Mouse (Mus musculus): ENCODE results near the gene Gm5592.
"Not testable (repeated sequence)": the region's sequence is repeated elsewhere in the genome, so short reads cannot be mapped to it uniquely, and the experiment has no call there.

Gene Gm5592

DNA sequence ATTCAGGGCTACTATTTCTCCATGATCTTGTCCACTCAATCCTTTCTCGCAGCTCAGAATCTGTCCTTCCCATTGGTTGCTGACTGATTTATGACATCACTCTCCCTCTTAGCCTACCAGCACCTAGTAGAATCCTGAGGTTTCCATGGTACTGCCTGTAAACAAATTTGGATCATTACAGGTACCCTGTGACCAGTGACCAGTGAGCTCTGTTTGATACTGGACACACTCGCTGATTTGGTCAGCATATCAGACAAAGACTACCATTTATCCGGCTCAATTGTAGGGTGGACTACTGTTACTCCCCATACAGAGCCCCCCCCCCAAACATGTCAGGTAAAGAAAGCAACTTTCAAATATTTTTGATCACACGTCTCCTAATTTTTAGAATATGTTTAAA, at the start of gene Gm5592:
Gene Gm5592, plus strand, starts transcription at position 301 of the 400 bp plus-strand sequence.
- not testable (repeated sequence) for DNase-seq (ENCODE audit: low read depth, low spot score)

DNA sequence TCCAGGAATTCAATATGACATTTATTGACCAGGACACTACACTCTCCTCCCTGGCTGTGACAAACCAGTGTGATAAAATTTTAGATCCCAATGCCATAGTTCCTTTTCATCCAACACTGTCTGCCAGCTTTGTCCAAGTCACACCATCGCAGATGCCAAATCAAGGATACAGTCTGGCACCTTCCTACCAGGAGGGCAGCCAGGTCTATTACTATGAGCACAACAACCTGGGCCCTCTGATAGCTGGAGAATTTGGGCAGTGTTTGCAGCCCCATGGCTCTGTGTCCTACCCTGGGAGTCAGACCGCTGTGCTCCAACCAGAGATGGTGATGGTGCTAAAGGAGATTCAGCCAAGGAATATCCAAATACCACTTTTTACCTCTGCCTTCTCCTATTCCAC, 2.2 kb downstream of the Gm5592 start:
- not testable (repeated sequence) for DNase-seq (ENCODE audit: low read depth, low spot score)

DNA sequence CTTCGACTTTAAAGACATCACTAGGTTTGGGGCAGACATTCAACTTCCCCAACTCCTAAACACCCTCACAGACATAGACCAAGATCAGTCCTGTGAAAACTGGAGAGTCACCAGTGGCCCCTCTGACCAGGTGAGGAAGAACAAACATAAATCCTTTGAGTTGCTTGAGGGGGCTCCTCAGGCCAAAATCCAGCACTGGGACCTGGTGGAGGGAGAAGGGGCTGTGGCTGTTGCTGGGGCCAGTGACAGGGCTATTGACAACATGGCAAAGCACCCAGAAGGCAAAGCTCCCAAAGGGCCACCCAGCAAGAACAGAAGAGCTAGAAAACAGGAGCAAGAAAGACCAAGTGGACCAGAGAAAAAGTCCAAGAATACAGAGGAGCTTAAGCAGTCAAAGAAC, 4.2 kb downstream of the Gm5592 start:
- DNase-seq (ENCODE audit: low read depth, low spot score), result not testable (repeated sequence)

DNA sequence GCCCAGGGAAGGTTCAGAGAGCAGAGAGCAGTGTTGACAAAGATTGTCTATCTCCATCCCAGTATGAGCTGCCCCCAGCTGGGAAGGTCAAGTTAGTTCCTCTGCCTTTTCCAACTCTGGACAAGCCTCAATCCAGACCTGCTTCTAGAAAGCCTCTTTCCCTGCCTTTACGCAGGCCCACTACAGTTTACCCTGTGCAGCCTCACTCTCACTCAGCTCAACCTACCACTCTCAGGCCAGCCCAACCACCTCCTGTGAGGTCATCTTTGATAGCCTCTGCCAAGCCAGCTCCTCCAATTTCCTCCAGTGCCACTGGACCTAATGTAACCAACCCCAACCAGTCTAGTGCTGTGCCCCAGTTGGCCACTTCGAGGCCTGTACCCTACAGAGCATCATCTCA, 4.9 kb downstream of the Gm5592 start:
- DNase-seq (ENCODE audit: low read depth, low spot score), result not testable (repeated sequence)

DNA sequence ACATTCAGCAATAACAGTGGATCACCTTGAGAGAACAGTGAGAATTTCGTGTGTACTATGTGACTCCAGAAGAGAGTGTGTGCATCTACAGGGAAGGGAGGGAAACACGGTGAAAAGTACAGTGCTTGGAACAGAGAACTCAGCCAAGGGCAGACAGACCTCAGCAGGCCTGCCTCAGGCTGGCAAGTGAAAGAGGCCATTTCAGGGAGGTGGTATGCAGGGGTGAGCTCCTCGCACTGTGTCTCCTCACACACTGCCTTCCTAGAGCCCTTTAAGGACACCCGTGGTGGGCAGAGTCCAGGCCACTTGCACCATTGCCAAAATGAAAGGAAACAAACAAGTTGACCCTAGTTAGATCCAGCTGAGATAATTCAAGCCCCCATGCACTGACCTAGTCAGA, 40.0 kb downstream of the Gm5592 start:
- no peak for DNase-seq (ENCODE audit: low read depth, low spot score)
